Mouse (Mus musculus) adrenal gland, adult 18-20 months (tissue): ENCODE results near the gene Mrtfa. TPM values are rescaled to one million over a fixed set of nuclear protein-coding genes. Genes with fewer than 3 reads are reported as not detected.

Experiments
- DNase-seq, 2 experiments: peaks; one replicate each; pipeline ENCODE4 v3.0.0; 2021 to 2022; ENCODE audit warnings: low spot score in 2 of 2
- total RNA-seq, 2 experiments: library from RNA; stranded (reverse); gene quantifications; 1 replicate in 1 of 2; 2 replicates in 1 of 2; pipeline ENCODE4 v1.2.3; 2021

Mrtfa gene
- total RNA-seq, 2 experiments from 2014 or later: 24.3 to 29.4 TPM

DNA sequence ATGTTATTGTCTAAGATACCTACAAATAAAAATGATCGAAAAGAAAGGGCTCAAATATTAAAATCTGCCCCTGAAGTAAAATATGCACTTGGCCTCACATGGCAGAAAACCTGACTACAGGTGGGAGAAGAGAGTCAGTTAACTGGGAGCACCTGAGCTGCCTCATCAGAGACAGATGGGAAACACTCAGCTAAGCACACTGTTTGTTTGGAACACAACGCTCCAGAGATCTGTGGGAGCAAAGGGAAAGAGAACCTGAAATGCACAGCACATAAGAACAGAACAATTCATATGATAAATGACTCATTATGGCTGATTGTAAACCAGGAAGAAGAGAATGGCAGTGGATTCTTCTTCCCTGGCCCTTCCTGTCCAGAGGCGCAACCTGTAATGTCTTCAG lies 87.1 kb downstream of the Mrtfa start:
- no peak for DNase-seq

DNA sequence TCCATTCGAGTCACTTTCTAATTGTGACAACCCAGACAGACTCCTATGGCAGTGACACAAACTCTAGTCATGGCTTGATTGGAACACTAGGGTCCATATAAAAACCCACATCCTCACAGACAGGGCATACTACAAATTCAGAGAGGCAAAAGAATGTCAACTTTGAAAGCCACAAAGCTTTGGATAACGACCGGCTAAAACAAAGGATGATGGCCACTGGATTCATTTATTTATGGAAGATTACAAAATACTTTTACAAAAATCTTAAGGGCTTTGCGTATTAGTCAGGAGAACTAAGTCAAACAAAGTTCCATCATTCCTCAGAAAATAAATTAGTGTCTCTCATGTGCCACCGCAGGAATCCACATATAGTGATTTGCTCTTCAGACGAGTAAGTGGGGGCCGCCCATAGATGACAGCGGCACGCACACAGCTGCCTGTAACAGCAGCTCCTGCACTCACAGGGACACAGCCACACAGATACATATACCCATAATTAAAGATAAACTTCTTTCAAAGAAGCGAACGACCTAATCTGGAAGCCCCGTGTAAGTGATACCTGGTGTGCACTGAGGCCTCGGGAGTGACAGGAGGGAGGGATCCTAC lies 88.2 kb downstream of the Mrtfa start:
- DNase-seq: no peak

DNA sequence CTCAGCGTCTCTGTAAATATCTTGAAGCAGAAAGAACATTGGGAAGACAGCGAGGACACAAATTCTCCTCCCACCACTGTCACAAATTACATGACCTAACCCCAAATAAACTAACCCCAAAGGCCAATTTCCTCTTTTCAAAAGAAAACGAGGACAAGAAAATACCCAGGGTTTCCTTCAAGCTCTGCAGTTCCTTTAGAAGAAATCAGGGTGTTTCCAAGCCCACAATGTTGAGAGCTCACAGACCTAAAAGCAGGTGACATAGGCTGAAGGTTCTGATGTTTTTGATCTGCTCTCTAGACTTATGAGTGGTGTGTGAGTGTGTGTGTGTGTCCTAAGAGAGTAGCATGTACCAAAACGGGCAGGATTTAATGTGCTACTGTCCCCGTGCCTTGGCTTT lies 89.2 kb downstream of the Mrtfa start:
- DNase-seq: no peak

DNA sequence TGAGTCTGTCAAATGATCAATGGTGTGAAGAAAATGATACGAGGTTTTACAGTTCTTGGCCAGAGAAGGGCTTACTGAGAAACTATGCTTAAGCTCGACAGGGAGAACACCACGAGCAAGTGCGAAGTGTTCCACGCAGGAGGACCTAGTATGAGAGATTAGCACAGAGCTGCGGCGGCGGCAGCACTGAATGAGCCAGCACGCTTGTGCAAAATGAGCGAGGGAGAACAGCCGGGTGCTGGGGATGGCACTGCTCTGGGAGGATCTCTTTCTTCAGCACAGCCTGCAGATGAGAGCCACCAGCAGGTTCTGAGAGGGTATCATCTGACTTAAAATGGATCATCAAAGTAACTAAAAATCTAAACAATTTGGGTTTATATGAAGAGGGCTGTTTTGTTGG lies 91.3 kb downstream of the Mrtfa start:
- DNase-seq: no peak

DNA sequence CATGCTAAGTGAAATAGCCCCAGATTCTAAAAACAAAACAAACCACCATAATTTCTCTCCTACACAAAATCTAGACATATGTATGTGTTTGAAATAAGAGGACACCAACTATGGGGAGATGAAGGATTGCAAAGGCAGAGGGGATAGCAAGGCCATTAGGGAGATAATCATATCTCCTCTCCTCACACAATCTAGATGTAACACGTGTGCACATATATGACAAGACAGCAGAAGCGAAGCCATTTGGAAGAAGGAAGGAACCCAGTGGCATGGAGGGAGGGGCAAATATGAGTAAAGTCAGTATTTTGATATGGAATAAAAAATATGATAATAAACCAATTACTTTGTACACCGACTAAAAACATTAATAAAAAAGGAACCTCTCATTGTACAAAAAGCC lies 91.9 kb downstream of the Mrtfa start:
- no peak for DNase-seq

DNA sequence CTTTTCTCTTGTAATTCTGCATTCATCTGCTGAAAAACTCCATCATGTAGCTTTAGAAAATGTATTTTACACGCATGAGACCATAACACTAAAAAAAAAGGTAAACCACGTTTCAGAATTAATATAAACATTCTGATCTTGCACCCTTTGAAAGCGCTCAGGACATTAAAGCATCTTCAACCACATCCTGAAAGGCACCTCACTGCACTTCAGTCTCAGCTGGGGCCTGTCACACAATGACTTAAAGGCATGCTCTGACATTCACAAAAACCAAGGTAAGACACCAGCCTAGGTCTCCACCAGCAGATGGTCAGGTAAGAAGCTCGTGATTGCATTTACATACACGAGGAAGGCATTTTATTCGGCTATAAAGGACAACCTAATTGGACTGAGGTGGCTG lies 92.7 kb downstream of the Mrtfa start:
- DNase-seq: no peak

DNA sequence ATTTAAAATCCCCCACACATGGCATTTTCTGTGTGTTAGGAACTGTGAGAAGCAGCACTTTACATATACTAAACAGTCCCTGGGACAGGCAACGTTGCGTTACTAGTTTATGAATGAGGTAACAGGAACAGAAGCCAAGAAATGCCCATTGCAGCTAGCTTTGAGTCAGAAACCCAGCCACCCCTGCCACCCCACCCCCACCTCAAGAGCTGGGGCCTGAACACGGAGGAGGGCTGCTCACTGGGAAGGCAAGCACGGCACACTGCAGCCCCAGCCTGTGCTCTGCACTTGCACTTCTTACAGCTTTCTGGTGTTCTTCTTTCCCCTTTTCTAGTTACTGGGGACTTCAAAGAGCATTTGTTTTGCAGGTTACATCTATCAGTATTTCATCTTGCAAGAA lies 93.1 kb downstream of the Mrtfa start:
- DNase-seq: no peak

DNA sequence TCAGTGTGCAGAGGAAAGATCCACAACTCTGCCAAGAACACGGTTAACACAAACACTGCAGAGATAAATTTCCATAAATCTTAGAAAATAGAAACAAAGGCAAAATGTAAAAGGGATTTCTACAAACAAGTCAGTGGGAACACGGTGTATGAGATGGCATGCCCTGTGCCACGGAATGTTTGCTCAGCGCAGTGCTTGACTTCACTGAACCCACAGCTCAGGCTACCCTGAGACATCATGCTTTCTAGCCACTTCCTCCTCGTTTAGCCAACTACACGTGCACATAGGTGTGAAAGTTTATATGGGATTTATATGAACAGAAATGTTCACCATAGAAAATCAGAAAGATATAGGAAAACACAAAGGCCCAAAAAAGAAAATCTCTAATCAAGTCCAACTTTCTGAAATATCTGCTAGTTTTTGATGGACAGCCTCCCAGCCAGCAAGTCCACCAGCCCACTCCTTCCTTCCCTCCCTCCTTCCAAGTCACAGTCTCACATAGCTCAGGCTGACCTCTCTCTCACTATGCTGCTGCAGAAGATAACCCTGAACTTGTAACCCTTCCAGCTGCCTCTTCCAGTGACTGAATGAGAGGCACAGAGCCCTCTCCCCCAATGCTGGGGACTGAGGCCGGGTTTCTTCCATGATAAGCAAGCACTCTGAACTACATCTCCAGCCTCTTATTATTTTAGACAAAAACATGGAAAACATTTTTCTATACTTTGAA lies 94.1 kb downstream of the Mrtfa start:
- DNase-seq: no peak

DNA sequence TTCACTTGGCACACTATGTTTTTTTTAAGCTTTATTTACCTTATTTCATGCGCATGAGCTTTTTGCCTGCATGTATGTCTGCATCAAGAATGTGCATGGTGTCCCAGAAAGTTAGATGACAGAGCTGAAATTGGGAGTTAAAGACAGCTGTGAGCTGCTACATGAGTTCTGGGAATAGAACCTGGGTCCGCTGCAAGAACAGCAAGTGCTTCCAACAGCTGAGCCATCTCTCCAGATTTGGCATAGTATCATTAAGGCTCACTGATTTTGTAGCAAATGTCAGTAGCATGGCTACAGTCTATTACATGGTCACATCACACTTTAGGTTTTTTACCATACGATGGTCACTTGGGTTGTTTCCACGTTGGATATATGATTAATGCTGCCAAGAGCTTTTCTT lies 97.5 kb downstream of the Mrtfa start:
- DNase-seq: no peak

DNA sequence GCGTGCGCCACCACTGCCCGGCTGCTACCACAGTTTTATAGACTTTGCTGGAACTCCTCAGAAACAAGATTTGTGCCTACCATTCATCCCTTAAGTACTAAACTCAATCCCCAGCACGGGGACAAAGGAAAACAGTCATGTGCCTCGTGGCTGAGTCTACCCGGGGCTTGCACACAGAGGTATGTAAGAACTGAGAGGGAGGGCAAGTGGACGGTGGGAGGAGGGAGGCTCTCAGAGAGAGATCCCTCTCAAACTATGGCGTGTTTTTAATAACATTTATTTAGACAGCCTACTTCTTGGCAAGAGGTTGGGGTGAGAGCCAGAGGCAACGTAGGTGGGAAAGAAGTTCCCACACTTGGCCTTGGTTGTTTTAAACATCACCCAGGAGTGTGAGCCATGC lies 98.8 kb downstream of the Mrtfa start:
- DNase-seq: no peak

DNA sequence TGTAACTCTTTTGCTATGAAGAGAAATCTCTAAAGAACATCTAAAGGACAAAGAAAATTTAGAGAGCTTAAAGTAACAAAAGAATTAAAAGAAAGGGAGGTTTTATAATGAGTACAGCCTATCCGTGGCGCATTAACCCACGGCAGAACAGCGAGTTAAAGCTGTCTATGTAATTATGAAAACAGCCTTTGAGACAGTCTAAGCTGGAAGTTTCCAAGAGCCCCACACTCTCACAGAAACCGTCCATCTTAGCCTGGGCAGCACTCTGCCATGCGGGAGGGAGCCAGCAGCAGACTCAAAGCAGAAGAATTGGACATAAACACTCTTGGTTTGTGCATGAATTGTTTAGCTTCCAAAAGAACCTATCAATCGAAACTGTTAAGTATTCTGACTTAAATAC lies 103.0 kb downstream of the Mrtfa start:
- DNase-seq: no peak

DNA sequence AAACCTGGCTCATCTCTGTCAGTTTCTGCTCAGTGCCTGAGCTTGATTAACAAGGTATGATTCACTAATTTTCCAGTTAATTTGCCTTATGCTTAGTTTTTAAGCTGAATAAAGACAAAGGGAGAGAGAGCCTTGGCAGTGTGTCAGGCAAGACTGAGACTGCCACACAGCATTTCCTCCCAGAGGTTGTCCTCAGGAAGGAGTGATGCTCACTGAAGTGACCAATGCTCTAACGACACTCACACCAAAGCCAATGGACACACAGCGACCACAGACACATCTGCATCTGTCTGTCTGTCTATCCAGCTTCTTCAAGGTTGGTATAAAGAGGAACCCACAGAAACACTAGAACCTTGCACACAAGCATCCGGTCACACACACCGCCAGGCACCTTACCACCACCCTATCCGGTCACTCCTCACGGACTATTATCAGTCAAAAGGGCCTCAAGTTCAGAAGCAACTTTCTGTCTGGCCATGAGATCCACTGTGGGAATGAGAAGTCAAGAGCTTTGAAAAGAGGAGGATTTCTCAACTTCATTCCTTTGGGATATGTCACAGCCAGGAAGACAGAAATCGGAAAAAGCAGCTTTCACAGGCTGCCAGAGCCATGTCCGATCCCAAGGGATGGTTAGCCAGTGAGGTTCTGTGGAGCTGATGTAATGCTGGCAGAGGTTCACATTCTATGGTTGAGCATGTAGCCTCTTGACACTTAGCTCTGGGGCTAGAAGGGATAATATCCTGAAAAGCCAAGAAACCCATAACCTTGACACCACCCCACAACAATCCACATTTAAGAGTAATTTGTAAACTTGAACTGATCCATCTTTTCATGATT lies 103.7 kb downstream of the Mrtfa start:
- DNase-seq: peak in 1 of 2 experiments; percentile 12

DNA sequence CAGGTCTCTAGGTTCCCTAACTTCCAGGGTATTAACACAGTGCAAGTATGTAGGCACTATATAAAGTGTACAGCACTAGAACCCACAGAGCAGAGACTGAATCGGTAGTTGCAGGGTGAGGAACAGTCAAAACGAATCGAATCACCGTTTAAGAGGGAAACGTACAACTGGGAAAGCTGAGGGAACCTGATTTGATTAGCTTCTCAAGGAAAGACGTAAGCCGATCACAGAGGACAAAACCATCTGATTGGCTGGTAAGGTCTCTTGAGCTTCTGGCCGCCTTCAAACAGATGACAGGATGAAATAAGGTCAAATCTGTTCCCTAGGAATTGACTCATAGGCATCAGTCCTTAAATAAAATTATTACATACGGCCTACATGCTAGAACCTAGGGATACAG lies 106.7 kb downstream of the Mrtfa start:
- DNase-seq: peak in 1 of 2 experiments; percentile 13

DNA sequence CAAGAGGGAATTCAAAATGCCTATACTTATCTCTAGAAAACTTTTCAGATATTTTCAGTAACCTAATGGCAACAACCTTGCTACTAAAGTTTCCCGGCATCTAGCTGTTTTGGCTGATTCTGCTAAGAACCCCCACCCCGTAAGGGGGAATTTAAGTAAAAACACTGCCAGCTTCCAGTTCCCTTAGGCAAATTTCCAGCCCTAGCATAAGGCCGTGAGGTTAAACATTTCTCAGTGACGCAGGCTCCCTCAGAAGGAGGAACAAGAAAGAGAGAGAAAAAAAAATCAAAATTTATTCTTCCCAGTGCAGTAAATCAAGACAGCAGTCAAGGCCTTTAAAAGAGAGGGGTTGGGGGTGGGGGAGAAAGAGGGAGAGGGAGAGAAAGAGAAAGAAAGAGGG lies 107.3 kb downstream of the Mrtfa start:
- DNase-seq: no peak

DNA sequence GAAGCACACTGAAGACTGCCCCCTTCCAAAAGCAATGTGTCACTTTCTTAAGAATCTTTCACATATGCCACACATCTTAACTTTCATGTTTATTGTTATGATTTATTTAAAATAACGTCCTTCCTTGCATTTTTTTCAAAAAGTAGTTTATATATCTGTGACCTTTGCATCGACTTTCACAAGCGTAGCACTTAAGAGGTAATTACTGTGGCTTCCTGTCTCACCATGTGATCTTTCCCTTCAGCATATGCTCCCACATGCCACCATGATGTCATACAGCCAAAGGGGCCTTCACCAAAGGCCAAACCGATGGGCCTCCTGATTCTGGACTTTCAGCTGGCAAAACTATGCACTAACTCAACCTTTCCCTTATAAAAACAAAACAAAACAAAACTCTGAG lies 109.3 kb downstream of the Mrtfa start:
- DNase-seq: no peak

DNA sequence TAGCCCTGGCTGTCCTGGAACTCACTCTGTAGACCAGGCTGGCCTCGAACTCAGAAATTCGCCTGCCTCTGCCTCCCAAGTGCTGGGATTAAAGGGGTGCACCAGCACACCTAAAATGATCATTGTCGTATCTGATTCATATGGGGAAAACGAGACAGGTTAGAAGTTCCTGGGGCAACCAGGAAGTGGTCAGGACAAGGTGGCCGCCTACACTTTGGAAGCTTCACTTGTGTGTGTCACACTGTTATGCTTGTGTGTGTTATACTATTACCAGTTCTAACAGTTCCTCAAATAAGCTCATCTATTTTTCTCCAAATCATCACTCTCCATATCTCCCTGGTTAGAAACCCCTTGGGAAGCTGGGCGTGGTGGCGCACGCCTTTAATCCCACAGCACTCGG lies 110.2 kb downstream of the Mrtfa start:
- no peak for DNase-seq

DNA sequence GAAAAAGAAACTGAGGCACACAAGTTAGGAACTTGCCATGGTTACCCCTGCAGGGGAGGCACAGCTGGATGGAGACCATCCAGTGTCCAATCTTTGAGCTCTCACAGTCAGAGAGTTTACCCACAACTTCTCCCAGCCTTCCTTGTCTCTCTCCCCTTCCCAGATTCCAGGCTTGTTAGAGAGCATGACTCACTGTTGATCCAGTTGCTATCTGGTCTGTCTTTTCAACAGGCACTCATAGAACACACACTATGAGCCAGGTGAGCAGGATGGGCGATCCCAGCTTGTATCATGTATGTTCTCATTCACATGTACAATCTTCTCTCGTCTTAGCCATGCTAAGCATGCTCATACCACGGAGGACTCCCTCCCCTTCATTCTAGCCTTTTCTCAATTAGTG lies 111.3 kb downstream of the Mrtfa start:
- DNase-seq: no peak

DNA sequence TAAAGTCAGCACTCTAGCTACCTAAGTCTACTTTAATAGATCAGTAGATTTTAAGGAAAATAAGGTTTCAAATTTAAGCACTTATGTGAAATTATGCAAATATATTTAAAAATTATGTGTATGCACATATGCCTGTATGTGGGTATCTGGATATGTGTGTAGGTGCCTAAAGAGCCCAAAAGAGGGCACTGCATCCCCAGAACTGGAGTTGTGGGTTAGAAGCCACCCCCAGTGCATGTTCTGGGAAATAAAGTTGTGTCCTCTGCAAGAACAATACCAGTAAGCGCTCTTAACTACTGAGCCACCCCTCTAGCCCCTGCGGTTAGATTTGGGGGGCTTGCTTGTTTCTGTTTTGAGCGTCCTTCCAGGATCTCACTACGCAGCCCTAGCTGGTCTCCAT lies 113.0 kb downstream of the Mrtfa start:
- no peak for DNase-seq

DNA sequence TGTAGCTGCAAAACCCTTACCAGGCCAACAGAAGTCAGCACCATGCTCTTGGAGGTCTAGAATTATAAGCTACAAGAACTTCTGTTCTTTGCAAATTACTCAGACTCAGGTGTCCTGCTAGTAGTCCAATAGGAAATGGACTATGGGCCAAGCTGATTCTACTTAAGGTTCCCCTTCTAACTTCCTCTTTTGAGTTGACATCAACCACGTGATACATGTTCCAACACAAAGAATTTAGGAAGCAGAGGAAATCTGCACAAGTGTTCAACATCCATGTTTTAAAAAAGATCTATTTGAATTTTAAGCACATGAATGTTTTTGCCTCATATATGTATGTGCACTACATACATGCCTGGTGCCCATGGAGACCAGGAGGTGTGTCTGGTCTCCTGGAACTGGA lies 116.0 kb downstream of the Mrtfa start:
- no peak for DNase-seq

DNA sequence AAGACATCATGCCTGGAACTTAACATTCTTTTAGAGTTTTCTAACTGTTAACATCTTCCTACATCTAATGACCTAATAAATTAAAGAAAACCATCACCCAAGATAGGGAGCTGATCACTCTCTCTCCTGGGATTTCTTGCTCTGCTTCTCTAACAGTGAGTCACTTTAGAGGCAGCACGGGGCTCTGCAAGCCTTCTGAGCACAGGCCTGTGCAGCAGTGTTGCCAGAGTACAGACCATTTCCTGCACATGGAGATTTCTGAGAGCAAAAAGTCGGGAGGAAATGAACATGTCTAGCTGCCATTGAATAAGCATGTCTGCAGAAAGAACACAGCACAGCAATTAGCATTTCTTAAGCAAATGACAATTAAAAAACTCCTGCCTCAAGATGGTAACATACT lies 116.8 kb downstream of the Mrtfa start:
- no peak for DNase-seq

DNA sequence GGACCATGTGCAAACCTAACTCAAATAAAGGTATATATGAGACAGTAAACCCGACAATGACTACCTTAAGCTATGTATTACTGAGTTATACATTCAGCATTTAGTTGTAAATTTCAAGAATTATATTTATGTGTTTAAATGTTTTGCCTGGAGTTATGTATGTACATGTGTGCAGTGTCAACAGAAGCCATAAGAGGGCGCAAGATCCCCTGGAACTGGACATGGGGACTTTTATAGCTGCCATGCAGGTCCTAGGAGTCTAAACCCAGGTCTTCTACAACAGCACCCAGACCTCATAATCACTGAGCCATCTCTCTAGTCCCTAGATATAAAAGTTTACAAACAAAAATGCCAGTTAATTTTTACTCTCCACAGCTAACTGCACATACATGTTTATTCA lies 117.8 kb downstream of the Mrtfa start:
- no peak for DNase-seq

DNA sequence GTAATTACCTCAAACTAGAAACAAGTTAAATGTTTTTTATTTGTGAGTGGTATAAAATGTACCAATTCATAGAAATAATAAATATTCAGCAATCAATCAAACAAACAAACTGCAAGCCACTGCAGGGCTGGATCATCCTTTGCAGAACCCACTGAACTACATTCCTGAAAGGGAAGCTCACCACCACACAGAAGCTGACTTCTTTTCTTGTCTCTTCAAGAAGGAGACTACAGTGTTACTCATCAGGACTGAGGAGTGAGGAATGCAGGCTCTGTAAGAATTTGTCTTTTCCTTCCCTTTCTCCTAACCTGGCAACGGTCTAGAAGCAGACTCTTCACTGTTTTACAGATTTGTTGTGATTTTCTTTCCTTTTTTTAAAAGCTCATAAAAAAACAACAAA lies 120.1 kb downstream of the Mrtfa start:
- no peak for DNase-seq
